Mouse (Mus musculus): ENCODE data around the gene Fxyd3. TPM values are rescaled to one million over a fixed set of nuclear protein-coding genes. Genes with fewer than 3 reads are reported as not detected.

The Fxyd3 gene
- polyA plus RNA-seq, 1 experiment from 2014 or later: not detected

DNA sequence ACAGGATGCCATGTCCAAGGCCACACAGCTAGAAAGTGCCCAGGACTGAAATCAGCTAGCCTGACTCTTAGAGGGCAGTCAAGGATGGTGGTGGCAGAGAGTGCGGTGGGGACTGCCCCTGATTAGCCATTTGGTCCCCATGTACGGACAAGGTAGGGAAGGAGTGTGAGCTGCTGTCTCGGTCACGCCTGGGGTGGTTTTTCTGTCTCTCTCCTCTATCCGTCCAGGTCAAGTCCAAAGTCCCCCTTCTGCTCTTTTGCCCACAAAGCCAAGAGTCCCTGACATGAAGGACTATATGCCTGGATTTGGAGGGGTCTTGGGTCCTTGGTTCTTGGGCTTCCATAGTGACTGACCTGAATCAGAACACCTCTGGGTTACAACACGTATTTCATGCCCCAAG lies 37.3 kb upstream of the Fxyd3 start:
- Histone ChIP-seq H3K9me3 (no peaks in the 10 kb centered on the region), H3K36me3 (replicated peaks) (no peaks in the 10 kb centered on the region), H3K4me3 (no peak overlapping the region), H3K4me2 (no peak overlapping the region), H3K4me1 (no peaks in the 10 kb centered on the region), H3K27ac (no peak overlapping the region), H3K9ac (no peak overlapping the region), H3K27me3 (replicated peaks) (peaks cover 3% of the 10 kb centered on the region; the same call in 1 of the 2 replicates)
- ATAC-seq (replicated peaks): no peak
- 81% methylated on average over 6 of the region's 6 CpGs for WGBS

DNA sequence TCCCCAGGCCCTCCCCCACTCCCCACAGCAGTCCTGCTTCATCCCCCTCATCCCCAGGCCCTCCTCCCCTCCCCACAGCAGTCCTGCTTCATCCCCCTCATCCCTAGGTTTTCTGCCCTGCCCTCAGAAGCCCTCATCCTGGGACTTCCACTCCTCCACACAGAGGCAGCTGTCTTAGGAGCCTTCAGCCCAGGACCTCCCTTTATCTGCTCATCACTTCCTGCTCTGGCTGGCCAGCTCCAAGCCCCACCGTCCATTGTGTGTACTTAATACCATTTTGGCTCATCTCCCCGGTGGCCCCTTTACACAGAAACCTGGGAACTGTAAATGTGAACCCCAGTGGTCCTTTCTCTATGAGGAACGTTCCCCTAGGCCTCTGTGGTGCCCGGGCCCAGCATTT lies 35.5 kb upstream of the Fxyd3 start:
- WGBS: 21% methylated on average over 4 of the region's 4 CpGs
- ATAC-seq (replicated peaks): no peak
- H3K4me1 ChIP-seq: no peaks in the 10 kb centered on the region
- H3K36me3 ChIP-seq (replicated peaks): no peaks in the 10 kb centered on the region
- peaks cover 3% of the 10 kb centered on the region; the same call in 1 of the 2 replicates for H3K27me3 ChIP-seq (replicated peaks)
- no peak overlapping the region for H3K4me3 ChIP-seq
- H3K9me3 ChIP-seq: no peaks in the 10 kb centered on the region
- H3K27ac ChIP-seq: no peak overlapping the region
- no peak overlapping the region for H3K4me2 ChIP-seq
- no peak overlapping the region for H3K9ac ChIP-seq

DNA sequence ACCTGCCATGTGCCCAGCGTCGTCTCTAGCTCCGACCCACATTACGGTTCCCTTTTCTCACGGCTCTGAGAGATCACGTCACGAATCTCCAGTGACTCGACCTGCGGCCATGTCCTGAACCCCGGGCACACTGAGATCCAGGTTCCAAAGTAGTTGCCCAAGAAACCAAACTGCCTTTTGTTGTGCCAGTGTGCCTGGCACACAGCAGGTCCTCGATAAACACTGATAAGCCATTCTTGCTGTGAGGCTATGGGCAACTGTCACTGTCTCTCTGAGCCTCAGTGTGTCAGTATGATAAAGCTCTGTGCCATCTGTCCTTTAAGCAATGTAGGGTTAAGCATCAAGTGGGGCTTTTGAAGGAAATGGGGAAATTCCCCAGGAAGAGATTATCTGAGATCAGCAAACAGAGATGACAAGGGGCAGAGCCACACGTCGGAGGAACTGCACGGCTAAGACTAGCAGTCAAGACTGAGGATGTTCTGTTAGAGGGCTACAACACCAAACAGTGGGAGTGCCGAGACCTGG lies 34.4 kb upstream of the Fxyd3 start:
- H3K4me1 ChIP-seq: no peaks in the 10 kb centered on the region
- no peaks in the 10 kb centered on the region for H3K9me3 ChIP-seq
- peaks cover 2% of the 10 kb centered on the region; the same call in 1 of the 2 replicates for H3K27me3 ChIP-seq (replicated peaks)
- no peak overlapping the region for H3K9ac ChIP-seq
- no peak overlapping the region for H3K4me3 ChIP-seq
- H3K36me3 ChIP-seq (replicated peaks): no peaks in the 10 kb centered on the region
- no peak for ATAC-seq (replicated peaks)
- H3K4me2 ChIP-seq: no peak overlapping the region
- no peak overlapping the region for H3K27ac ChIP-seq
- 83% methylated on average over 15 of the region's 15 CpGs for WGBS

DNA sequence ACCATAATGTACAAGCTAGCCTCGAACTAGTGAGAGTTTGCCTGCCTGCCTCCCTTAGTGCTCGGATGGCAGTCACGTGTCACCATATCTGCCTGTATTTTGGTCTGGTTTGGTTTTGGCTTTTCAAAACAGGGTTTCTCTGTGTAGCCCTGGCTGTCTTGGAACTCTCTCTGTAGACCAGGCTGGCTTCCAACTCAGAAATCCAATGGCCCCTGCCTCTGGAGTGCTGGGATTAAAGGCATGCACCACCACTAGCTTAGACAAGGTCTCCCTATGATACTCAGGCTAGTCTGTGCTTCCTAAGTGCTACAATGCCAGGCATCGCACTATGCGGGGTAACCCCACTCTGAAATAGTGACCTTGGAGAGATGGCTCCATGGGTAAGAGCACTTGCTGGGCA lies 33.3 kb upstream of the Fxyd3 start:
- H3K27ac ChIP-seq: no peak overlapping the region
- no peaks in the 10 kb centered on the region for H3K9me3 ChIP-seq
- H3K4me1 ChIP-seq: no peaks in the 10 kb centered on the region
- H3K36me3 ChIP-seq (replicated peaks): no peaks in the 10 kb centered on the region
- 91% methylated on average over 5 of the region's 5 CpGs for WGBS
- no peak overlapping the region for H3K4me3 ChIP-seq
- H3K9ac ChIP-seq: no peak overlapping the region
- ATAC-seq (replicated peaks): no peak
- H3K4me2 ChIP-seq: no peak overlapping the region
- no peaks in the 10 kb centered on the region for H3K27me3 ChIP-seq (replicated peaks)

DNA sequence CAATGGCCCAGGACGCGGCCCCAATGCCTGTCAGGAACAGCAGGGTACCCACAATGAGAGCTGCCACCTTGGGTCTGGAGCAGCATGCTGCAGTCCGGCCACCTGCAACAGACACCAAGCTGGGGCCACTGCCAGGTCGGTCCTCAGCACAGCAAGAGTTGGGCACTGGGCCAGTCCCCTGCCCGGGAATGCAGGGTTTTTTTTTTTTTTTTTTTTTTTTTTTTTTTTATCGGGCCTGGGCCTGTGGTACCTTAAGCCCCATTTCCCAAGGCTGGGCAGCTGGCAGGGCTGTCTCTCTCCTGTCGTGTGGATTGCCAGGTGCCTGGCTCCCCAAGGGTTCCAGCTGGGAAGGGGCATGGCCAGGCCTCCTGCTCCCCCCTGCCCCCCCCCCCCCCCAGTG lies 32.6 kb upstream of the Fxyd3 start:
- no peak overlapping the region for H3K4me2 ChIP-seq
- no peak overlapping the region for H3K27ac ChIP-seq
- H3K36me3 ChIP-seq (replicated peaks): no peaks in the 10 kb centered on the region
- no peaks in the 10 kb centered on the region for H3K9me3 ChIP-seq
- no peaks in the 10 kb centered on the region for H3K4me1 ChIP-seq
- H3K27me3 ChIP-seq (replicated peaks): no peaks in the 10 kb centered on the region
- 51% methylated on average over 6 of the region's 7 CpGs for WGBS
- no peak overlapping the region for H3K4me3 ChIP-seq
- no peak for ATAC-seq (replicated peaks)
- no peak overlapping the region for H3K9ac ChIP-seq

DNA sequence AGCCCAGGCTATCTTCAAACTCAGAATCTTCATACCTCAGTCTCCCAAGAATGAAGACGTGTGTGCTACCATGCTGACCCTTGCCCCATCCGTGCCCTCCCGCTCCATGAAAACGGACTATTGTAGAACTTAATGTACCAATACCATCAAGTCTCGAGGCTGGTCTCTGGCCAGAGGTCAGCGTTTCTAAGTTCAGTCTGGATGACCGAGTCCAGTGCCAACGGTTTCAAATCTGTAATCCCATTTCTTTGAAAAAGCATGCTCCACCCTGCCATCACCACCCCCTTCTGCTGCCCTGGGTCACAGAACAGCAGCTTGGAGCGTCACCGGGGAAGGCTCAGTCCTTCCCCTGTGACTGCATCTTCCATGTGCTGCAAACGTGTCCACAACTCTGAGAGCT lies 31.3 kb upstream of the Fxyd3 start:
- H3K9ac ChIP-seq: no peak overlapping the region
- no peak overlapping the region for H3K27ac ChIP-seq
- H3K4me1 ChIP-seq: no peaks in the 10 kb centered on the region
- H3K36me3 ChIP-seq (replicated peaks): no peaks in the 10 kb centered on the region
- ATAC-seq (replicated peaks): no peak
- H3K27me3 ChIP-seq (replicated peaks): no peaks in the 10 kb centered on the region
- no peak overlapping the region for H3K4me3 ChIP-seq
- no peaks in the 10 kb centered on the region for H3K9me3 ChIP-seq
- WGBS: 91% methylated on average over 11 of the region's 11 CpGs
- H3K4me2 ChIP-seq: no peak overlapping the region

DNA sequence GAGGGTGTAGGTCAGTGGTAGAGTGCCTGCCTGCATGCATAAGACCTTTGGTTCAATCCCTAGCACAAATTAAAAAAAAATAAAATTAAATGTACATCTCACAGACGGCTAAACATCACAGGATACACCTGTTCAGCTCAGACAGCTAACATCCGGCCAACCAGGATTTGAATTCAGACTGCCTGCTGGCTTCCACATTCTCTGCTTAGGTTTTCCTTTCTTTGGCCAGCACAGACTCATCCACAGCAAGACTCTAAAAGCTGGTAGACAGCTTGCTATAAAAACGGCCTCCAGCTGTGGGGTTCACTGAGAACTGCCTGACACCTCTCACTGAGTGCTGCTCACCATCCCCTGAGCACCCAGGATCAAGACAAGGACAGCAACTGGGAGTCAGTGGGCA lies 29.7 kb upstream of the Fxyd3 start:
- no peak for ATAC-seq (replicated peaks)
- 70% methylated on average over 3 of the region's 3 CpGs for WGBS
- Histone ChIP-seq H3K4me2 (no peak overlapping the region), H3K27ac (no peak overlapping the region), H3K4me3 (no peak overlapping the region), H3K27me3 (replicated peaks) (no peaks in the 10 kb centered on the region), H3K4me1 (no peaks in the 10 kb centered on the region), H3K36me3 (replicated peaks) (no peaks in the 10 kb centered on the region), H3K9ac (no peak overlapping the region), H3K9me3 (no peaks in the 10 kb centered on the region)

DNA sequence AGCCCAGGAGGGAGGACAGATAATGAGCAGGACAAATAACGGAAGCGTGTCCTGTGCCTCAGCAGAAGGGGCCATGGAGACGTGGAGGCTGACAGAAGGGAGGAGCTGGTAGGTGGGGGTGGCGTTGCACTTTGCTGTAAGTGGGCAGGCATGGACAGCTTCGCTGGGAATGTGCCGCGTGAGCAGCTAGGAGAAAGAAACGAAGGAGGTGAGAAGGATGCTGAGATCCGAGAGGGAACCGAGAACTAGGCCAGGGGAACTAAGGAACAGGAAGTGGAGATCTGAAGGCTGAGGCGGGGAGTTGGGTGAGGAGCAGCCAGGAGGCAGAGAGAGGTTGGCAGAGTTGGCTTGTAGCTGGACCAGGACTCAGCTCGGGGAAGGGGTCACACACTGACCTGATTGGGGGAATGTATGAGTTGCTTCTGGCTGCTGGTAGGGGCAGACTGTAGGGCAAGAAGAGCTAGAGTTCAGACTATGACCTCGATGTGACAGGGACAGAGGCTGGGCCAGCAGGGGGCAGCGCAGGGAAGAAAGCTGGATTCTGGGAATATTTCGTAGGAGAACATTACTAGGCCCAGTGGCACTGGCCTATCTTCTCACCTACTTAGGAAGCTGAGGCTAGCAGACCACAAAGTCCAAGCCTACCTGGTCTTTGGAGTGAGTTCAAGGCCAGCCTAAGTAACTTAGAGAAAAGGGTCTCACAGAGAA lies 28.7 kb upstream of the Fxyd3 start:
- H3K4me2 ChIP-seq: no peak overlapping the region
- no peak overlapping the region for H3K27ac ChIP-seq
- H3K4me1 ChIP-seq: no peaks in the 10 kb centered on the region
- ATAC-seq (replicated peaks): no peak
- H3K9ac ChIP-seq: no peak overlapping the region
- H3K27me3 ChIP-seq (replicated peaks): no peaks in the 10 kb centered on the region
- no peaks in the 10 kb centered on the region for H3K9me3 ChIP-seq
- no peaks in the 10 kb centered on the region for H3K36me3 ChIP-seq (replicated peaks)
- WGBS: 70% methylated on average over 15 of the region's 15 CpGs
- H3K4me3 ChIP-seq: no peak overlapping the region

DNA sequence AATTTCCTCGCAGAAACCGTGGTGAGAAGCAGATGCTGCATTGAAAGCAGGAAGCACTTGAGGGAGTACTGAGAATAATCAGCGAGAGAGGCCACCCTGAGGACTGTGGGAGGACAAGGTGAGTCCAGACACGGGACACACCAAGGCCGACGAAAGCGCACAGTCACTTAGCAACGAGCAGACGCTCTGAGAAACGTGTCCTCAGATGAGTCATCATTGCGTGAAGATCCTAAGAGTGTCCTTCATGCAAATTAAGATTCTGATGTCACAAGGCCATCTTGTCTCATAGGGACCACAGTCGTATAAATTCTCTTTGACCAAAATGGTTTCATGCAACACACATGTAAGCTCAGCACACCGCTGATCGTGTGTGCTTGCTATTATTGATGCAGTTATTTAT lies 24.3 kb upstream of the Fxyd3 start:
- no peaks in the 10 kb centered on the region for H3K27me3 ChIP-seq (replicated peaks)
- no peaks in the 10 kb centered on the region for H3K9me3 ChIP-seq
- no peak overlapping the region for H3K4me2 ChIP-seq
- H3K4me3 ChIP-seq: no peak overlapping the region
- ATAC-seq (replicated peaks): no peak
- no peak overlapping the region for H3K27ac ChIP-seq
- no peaks in the 10 kb centered on the region for H3K4me1 ChIP-seq
- WGBS: 85% methylated on average over 14 of the region's 14 CpGs
- no peaks in the 10 kb centered on the region for H3K36me3 ChIP-seq (replicated peaks)
- no peak overlapping the region for H3K9ac ChIP-seq

DNA sequence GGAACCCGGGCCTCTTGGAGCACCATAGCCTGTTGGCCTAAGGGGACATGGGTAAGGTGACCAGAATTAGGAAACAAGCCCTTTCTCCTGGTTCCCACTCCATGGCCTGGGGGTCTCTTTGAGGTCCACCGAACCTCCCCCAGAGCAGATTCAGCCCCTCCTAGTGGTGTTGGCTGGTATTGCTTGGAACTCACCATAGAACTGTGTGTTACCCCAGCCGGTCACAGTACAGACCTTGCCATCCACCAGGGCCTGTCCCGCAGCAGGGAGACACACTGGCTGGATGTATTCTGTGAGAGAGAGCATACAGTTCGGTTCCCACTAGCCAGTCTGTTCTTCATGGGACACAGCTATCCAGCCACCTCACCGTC lies 23.1 kb upstream of the Fxyd3 start:
- Histone ChIP-seq H3K9me3 (no peaks in the 10 kb centered on the region), H3K4me3 (no peak overlapping the region), H3K27ac (no peak overlapping the region), H3K4me2 (no peak overlapping the region), H3K4me1 (no peaks in the 10 kb centered on the region), H3K27me3 (replicated peaks) (no peaks in the 10 kb centered on the region), H3K9ac (no peak overlapping the region), H3K36me3 (replicated peaks) (no peaks in the 10 kb centered on the region)
- WGBS: 91% methylated on average over 6 of the region's 6 CpGs
- ATAC-seq (replicated peaks): no peak

DNA sequence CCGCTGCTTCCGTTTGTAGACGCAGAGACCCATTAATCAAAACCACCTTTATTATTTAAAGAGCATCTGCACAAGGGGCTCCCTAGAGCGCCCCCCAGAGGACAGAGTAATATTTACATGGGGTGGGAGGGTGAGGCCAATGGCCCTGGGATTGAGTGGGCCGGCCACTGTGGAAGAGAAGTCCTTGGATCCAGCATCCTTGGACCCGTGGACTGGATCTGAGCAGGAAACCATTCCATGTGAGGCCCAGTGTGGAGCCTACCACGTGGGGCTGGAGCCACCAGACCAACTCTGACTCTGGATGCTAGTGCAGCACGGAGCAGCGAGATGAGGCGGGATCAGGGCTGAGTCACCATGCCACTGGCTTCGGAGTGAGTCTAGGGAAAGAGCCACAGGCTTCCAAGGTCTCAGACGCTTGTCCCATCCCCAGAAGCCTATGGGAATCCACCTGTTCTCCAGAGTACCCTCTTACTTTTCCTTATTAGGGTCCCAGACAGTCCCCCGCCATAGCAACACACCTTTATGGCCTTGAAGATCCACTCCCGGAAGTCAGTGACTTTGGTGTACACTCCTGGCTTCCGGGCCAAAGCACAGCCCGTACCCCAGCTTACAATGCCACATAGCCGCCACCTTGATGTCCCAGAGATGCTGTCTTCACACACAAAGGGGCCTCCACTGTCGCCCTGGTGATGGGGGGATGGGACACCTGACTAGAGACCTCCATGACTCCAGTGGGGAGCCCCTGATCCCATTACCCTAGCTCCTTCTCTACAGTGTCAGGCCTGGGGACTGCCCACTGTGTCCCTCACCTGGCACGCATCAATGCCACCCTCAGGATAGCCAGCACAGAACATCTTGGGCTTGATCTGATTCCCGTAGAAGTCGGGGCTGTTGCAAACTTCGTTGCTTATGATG lies 22.4 kb upstream of the Fxyd3 start:
- 81% methylated on average over 22 of the region's 22 CpGs for WGBS
- Histone ChIP-seq H3K27me3 (replicated peaks) (no peaks in the 10 kb centered on the region), H3K4me2 (no peak overlapping the region), H3K36me3 (replicated peaks) (no peaks in the 10 kb centered on the region), H3K27ac (no peak overlapping the region), H3K9me3 (no peaks in the 10 kb centered on the region), H3K9ac (no peak overlapping the region), H3K4me1 (no peaks in the 10 kb centered on the region), H3K4me3 (no peak overlapping the region)
- no peak for ATAC-seq (replicated peaks)

DNA sequence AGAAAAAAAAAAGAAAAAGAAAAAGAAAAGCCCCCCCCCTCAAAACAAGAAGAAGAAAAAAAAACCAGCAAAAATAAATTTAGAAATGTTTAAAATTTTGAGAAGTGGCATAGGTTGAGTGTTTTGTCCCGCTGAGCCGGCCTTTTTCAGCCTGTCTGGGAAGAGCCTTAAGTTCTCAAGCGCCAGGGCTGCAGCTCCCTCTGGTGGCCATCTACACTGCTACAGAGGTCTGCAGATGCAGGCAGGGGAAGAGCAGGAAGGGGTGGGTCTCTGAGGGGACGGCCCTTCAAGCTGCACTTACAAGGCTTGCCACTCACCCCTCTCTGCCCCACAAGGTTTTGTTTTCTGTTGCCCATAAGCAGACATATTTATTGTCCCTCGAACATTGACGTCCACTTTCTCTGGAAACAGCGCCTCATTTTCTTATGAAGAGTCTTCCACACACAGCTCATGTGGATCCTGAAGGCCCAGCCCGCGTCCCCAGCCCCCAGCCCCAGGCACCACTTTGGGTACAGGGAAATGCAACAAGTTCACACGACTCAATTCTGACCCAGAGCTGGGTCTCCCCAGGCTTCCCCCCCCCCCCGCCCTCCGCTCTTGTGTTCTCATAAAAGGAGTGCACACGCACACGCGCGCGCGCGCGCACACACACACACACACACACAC lies 21.2 kb upstream of the Fxyd3 start:
- H3K27ac ChIP-seq: no peak overlapping the region
- no peaks in the 10 kb centered on the region for H3K9me3 ChIP-seq
- peak overlapping the region; percentile 44 for H3K4me2 ChIP-seq
- no peak overlapping the region for H3K9ac ChIP-seq
- 45% methylated on average over 20 of the region's 20 CpGs for WGBS
- H3K36me3 ChIP-seq (replicated peaks): no peaks in the 10 kb centered on the region
- H3K4me3 ChIP-seq: peak overlapping the region; percentile 23
- peak; percentile 93 for ATAC-seq (replicated peaks)
- no peaks in the 10 kb centered on the region for H3K27me3 ChIP-seq (replicated peaks)
- no peaks in the 10 kb centered on the region for H3K4me1 ChIP-seq

Measured in midbrain, embryonic 15.5 days (tissue).